Mouse (Mus musculus): Measurements from ENCODE around the gene Sestd1. TPM values are rescaled to one million over a fixed set of nuclear protein-coding genes. Genes with fewer than 3 reads are reported as not detected.

Sestd1 gene
- not detected in 2 replicates for polyA plus RNA-seq (2012)

DNA sequence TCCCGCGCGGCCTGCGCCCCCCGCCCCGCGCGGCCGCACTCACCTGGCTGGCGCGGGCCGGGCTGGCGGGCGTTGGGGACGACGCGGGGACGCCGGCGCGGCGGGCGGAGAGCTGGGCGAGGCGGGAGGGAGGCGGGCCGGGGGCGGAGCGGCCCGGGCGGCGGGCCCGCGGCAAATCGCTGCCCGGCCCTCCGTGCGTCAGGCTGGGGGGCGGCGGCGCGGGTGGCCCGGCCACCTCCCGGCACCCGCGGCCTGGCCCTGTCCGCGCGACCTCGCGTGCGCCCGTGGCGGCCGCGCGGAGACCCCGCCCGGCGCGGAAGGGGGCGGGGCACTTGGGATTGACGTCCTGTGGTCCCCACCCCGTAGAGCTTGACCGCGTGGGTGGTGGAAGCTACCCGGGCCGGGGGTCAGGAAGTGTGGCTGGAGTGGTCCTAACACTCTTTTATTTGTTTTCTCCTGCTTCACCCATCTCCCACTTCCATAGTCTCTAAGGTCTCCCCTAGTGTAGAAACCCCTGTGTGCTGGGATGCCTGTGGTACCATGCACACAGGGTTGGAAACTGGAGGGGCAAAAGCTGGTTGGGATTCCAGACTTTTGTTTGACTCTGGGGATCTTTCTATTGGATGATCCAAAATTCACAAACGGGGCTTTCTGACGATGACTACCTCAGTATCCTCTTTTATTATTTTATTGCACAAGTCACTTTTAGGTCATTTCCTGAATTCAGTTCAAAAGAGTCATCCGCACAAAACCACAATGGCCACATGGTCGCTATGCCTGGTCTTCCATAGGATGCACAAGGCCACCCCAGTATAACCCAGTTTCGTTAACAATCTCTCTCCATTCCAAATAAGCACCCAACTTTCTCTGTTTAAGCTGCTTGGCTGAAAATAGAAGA is at the start of gene Sestd1:
Gene Sestd1 (minus strand): TSS at position 81 of the 898 bp plus-strand sequence.
- TF ChIP-seq GATA1 (IDR thresholded peaks at IDR 0.05; ENCODE audit: low read length) = no peak

- TF ChIP-seq GATA1 (IDR thresholded peaks at IDR 0.05; ENCODE audit: low read length) = no peak
Observed at GRCm38 (mm10) chr2:77327246-77327645, 46.9 kb upstream of the Sestd1 start.

GRCm38 (mm10) chr2:77323739-77324138 is 43.3 kb upstream of the Sestd1 start:
- no peak for TF ChIP-seq GATA1 (IDR thresholded peaks at IDR 0.05; ENCODE audit: low read length)

- no peak for TF ChIP-seq GATA1 (IDR thresholded peaks at IDR 0.05; ENCODE audit: low read length)
Observed at GRCm38 (mm10) chr2:77323156-77323555, 42.8 kb upstream of the Sestd1 start.

- TF ChIP-seq GATA1 (IDR thresholded peaks at IDR 0.05; ENCODE audit: low read length) = no peak
Observed at GRCm38 (mm10) chr2:77319196-77319595, 38.8 kb upstream of the Sestd1 start.

- TF ChIP-seq GATA1 (IDR thresholded peaks at IDR 0.05; ENCODE audit: low read length) = no peak
Observed at GRCm38 (mm10) chr2:77316961-77317360, 36.6 kb upstream of the Sestd1 start.

- TF ChIP-seq GATA1 (IDR thresholded peaks at IDR 0.05; ENCODE audit: low read length) = no peak
Observed at GRCm38 (mm10) chr2:77313846-77314245, 33.5 kb upstream of the Sestd1 start.

- TF ChIP-seq GATA1 (IDR thresholded peaks at IDR 0.05; ENCODE audit: low read length) = no peak
Observed at GRCm38 (mm10) chr2:77312616-77313015, 32.2 kb upstream of the Sestd1 start.

GRCm38 (mm10) chr2:77309313-77309712 is 28.9 kb upstream of the Sestd1 start:
- no peak for TF ChIP-seq GATA1 (IDR thresholded peaks at IDR 0.05; ENCODE audit: low read length)

- TF ChIP-seq GATA1 (IDR thresholded peaks at IDR 0.05; ENCODE audit: low read length) = no peak
Observed at GRCm38 (mm10) chr2:77304494-77304893, 24.1 kb upstream of the Sestd1 start.

DNA sequence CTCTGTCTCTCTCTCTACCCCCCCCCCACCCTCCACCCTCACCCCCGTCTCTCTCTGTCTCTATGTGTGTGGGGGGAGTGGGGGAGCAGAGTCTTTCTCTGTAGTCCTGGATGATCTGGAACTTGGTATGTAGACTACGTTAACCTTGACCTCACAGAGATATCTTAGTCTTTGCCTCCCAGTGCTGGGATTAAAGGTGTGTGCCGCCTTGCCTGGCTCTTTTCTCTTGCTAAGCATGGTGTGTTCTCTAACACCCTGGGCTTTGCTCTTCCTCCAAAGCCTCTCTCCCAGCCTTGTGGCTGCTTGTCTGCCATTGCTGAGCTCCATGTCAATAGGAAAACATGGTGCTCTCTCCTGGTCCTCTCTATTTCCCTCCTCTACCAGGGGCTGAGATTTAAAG is 23.3 kb upstream of the Sestd1 start:
- TF ChIP-seq GATA1 (IDR thresholded peaks at IDR 0.05; ENCODE audit: low read length) = no peak

DNA sequence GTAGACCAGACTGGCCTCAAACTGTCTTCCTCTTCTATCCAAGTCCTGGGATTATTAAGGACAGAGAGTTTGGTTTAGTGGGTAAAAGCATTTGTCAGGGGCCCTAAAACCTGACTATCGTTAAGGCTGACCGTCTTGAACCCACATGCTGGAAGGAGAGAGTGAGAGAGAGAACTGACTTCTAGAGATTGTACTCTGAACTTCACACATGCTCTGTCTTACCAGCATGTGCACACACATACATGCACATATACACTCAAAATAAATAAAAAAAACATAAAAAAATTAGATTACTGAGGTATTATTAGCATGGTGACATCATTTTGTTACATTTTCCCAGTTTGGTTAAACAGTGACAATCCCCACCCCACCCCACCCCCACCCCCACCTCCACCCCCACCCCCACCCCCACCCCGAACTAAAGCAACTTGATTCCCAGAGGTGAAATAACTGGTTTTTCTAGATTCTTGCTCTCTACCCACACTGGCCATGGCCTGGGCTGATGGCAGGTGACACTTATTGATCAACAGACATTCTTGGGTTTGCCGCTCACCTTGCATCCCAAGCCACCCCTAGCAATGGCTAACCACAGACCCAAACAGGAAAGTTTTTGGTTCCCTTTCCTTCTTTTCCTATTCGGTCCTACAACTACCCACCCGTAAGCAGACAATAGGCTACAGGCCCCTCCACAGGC is 22.4 kb upstream of the Sestd1 start:
- no peak for TF ChIP-seq GATA1 (IDR thresholded peaks at IDR 0.05; ENCODE audit: low read length)

DNA sequence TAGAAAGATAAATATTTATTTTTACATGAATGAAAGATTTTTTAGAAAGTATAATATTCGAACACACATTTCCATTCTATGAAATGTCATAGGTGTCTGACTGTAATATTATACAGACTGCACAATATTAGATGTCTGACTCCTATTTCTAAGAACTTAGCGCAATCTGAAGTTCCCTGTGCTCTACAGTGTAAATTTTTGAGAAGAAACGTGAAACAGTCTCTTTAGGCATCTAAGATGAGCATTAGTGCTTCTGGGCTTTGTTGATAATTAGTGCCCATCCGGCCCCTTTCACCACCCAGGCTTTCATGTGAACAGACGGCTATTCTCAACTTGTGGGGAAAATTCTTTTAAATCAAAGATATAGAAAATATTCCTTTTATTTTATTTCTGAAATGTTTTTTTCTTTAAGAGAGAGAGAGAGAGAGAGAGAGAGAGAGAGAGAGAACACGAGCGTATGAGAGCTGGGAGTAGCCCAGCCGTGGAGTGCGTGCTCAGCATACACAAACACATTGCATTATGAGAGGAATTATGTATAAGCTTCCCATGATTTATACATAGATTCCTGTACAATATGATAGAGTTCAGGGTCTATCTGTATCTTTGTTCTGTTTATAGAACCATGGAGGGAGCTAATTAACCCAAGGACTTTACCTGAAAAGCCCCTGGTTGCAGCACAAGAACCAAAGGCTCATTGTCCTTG is 21.4 kb upstream of the Sestd1 start:
- no peak for TF ChIP-seq GATA1 (IDR thresholded peaks at IDR 0.05; ENCODE audit: low read length)

- no peak for TF ChIP-seq GATA1 (IDR thresholded peaks at IDR 0.05; ENCODE audit: low read length)
Observed at GRCm38 (mm10) chr2:77289701-77290100, 9.3 kb upstream of the Sestd1 start.

DNA sequence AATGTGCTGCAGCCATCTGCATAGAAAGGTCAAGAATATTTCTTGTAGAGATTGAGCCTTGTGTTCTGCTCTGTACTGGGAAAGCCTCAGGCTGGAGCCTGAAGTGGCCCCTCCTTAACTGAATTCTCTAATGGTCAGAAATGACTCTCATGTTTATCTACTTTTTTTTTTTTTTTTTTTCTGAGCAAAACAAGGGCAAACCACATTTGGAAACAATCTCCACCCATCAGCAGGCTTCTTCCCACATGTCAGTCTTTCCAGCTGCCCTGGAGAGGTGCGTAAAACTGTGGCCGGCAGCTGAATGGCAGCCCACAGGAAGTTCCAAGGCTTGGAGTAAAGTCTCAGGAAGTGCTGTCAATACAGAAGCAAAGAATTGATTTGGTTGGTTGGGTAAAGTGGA is 6.4 kb upstream of the Sestd1 start:
- no peak for TF ChIP-seq GATA1 (IDR thresholded peaks at IDR 0.05; ENCODE audit: low read length)

DNA sequence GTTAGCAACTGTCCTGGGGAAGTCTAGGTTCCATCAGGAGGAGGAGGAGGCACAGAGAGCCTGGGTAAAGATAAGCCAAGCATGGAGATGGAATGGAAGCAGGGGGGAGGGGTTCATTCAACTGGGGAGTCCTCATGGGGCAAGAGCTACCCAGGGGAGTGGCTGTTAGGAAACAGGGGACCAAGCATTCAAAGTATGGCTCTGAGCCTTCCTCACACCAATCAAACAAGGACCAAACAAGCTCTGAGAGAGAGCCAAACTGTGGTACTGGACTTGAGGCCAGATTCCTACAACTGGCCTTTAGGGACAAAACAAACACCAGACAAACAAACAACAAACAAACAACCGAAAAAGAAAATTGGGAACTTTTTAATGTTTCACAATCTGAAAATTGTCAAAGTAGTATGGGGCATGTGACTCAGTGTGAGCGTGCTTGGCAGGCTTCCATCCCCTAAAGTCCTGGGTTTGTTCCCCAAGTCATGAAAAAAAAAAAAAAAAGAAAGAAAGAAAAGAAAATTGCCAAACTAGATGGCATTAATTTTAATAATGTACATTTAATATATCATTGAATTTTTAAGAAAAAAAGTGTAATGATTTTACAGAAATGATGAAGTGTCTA is 4.0 kb upstream of the Sestd1 start:
- no peak for TF ChIP-seq GATA1 (IDR thresholded peaks at IDR 0.05; ENCODE audit: low read length)

All from G1E-ER4 (cell line).